Mouse (Mus musculus) intestine, embryonic 15.5 days (tissue): Measurements from ENCODE around the gene Cldn6. TPM values are rescaled to one million over a fixed set of nuclear protein-coding genes. Genes with fewer than 3 reads are reported as not detected.

ENCODE experiments used
- ATAC-seq: fragments of 200-750 bp; cut with Nextera tagmentation; 2 replicates; pipeline ENCODE4 v1.8.0; 2017; ENCODE audit warnings: moderate TSS enrichment, moderate library complexity
- H3K27ac ChIP-seq: fragments of 300-500 bp; sonication (generic); 2 replicates; pipeline ENCODE4 v1.5.1; 2015; ENCODE audit warnings: mild to moderate bottlenecking, inconsistent platforms
- H3K27me3 ChIP-seq: fragments of 300-500 bp; sonication (generic); replicated peaks from 2 replicates; pipeline ENCODE4 v1.6.1; 2015; ENCODE audit warnings: inconsistent platforms
- H3K36me3 ChIP-seq: fragments of 300-500 bp; sonication (generic); 2 replicates; pipeline ENCODE4 v1.6.1; 2015; ENCODE audit warnings: inconsistent platforms
- H3K4me1 ChIP-seq: fragments of 300-500 bp; sonication (generic); replicated peaks from 2 replicates; pipeline ENCODE4 v1.6.1; 2015; ENCODE audit warnings: inconsistent platforms
- H3K4me2 ChIP-seq: fragments of 300-500 bp; sonication (generic); replicated peaks from 2 replicates; pipeline ENCODE4 v1.6.1; 2015; ENCODE audit warnings: mild to moderate bottlenecking, inconsistent platforms
- H3K4me3 ChIP-seq: fragments of 300-500 bp; sonication (generic); replicated peaks from 2 replicates; pipeline ENCODE4 v1.5.1; 2015; ENCODE audit warnings: inconsistent platforms
- H3K9ac ChIP-seq: fragments of 300-500 bp; sonication (generic); 2 replicates; pipeline ENCODE4 v1.6.1; 2015; ENCODE audit warnings: inconsistent platforms
- H3K9me3 ChIP-seq: fragments of 300-500 bp; sonication (generic); 2 replicates; pipeline ENCODE4 v1.6.1; 2016; ENCODE audit warnings: inconsistent platforms
- WGBS: fragments of 180-500 bp; shearing (Covaris S2); methylation state at CpG from one replicate; pipeline ENCODE4 v1.1.7; 2015; 5-methylcytosine and 5-hydroxymethylcytosine counted together
- polyA plus RNA-seq: library from polyadenylated mRNA; unstranded; fragments of >200 nt; fragmentation: Nextera tagmentation; extraction: Ambion mirVana; gene quantifications from 2 replicates; pipeline ENCODE4 v1.2.1, GENCODE M21; 2015

Cldn6 gene
- polyA plus RNA-seq, 1 experiment from 2014 or later = 42.8 TPM

DNA sequence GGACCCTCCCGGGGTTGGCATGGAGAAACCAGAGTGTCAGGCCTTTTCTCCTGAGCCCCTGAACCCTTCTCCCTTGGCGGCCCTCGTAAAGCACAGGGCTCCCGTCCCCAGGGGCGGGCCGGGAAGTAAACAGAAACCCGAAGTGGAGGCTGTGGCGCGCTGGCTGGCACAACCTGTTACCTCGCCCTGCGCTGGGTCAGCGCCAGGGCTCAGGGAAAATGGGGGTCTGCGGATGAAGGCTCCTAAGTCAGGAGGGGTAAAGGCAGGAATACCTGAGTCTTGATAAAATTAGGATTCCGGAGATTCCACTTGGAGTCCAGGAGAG is 18.2 kb upstream of the Cldn6 start:
- peak; percentile 61 for ATAC-seq
- Histone ChIP-seq H3K36me3 (no peaks in the 10 kb centered on the region), H3K9me3 (no peaks in the 10 kb centered on the region), H3K9ac (peak overlapping the region; percentile 20; the same call in 1 of the 2 replicates), H3K4me1 (peaks cover 7% of the 10 kb centered on the region; the same call in 1 of the 2 replicates), H3K4me3 (peak overlapping the region; percentile 43), H3K27ac (no peak overlapping the region), H3K27me3 (peaks cover 22% of the 10 kb centered on the region), H3K4me2 (peak overlapping the region; percentile 73)
- 1% methylated on average over 14 of the region's 14 CpGs for WGBS

DNA sequence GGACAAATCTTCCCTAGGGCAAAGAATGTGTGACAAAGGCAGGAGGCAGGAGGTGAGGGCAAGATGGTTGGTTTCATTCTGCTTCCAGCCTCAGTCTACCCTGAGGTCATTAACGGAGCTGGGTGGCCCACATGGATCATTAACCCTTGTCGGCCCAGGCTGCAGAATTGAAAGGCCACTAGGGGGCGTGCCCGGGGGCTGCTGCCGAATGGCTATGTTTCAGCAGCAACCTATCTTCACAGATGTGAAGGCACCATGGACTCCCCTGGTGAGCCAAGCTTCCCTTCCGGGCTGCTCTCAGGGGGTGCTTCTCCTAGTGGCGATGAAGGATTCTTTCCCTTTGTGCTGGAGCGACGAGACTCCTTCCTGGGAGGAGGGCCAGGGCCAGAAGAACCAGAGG is 17.5 kb upstream of the Cldn6 start:
- 0 out of 2 replicates have a peak overlapping the region, but pooled peaks have one; percentile 43 for H3K4me3 ChIP-seq
- no peak for ATAC-seq
- H3K36me3 ChIP-seq = no peaks in the 10 kb centered on the region; the same call in 1 of the 2 replicates
- H3K4me2 ChIP-seq = peak overlapping the region; percentile 73
- peaks cover 7% of the 10 kb centered on the region; the same call in 1 of the 2 replicates for H3K4me1 ChIP-seq
- whole genome bisulfite sequencing = 2% methylated on average over 9 of the region's 9 CpGs
- H3K27ac ChIP-seq = no peak overlapping the region
- H3K27me3 ChIP-seq = peaks cover 22% of the 10 kb centered on the region
- no peak overlapping the region for H3K9ac ChIP-seq
- H3K9me3 ChIP-seq = no peaks in the 10 kb centered on the region

DNA sequence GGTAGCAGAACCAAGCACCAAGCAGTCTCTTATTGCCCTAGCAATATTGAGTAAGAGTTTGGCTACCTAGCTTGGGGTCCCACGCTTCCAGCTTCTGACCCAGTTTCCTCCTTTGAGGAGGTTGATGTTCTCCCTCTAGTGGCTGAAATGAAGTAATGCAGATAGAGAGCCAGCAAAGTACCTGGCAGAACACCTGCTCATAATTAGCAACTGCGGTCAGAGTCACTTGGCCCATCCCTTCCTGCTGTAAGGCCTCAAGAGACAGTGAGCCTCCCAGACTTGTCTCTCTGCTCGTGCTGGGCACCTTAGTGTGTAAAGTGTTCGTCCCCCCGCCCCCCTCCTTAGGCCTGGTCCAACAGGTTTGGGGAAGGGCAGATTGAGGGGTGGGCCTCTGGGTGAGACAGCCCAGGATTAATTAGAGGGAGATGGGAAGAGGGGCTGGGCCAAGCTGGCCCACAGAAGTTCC is 14.5 kb upstream of the Cldn6 start:
- Histone ChIP-seq H3K4me1 (peaks cover 7% of the 10 kb centered on the region; the same call in 1 of the 2 replicates), H3K36me3 (peaks cover 20% of the 10 kb centered on the region), H3K9ac (no peak overlapping the region), H3K27ac (no peak overlapping the region), H3K4me2 (no peak overlapping the region), H3K4me3 (no peak overlapping the region), H3K9me3 (no peaks in the 10 kb centered on the region), H3K27me3 (peaks cover 18% of the 10 kb centered on the region)
- 13% methylated on average over 5 of the region's 5 CpGs for WGBS
- ATAC-seq = peak; percentile 64

DNA sequence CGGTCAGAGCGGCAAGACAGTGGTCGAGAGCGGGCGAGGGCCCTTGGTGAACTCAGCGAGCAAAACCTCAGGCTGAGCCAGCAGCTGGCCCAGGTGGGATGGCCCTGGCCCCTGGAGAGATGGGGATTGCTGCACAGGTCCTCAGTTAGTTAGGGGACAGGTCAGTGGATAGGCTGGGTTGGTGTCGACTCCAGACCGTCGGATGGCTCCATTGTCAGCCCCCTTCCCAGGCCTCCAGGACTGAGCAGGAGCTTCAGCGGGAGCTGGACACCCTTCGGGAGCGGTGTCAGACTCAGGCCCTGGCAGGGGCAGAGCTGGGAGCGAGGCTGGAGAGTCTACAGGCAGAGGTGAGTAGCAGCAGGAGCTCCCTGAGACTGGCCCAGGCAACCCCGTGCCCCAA is 13.5 kb upstream of the Cldn6 start:
- no peak for ATAC-seq
- H3K4me3 ChIP-seq = no peak overlapping the region
- no peak overlapping the region for H3K4me2 ChIP-seq
- no peaks in the 10 kb centered on the region for H3K9me3 ChIP-seq
- peaks cover 13% of the 10 kb centered on the region for H3K27me3 ChIP-seq
- 74% methylated on average over 14 of the region's 14 CpGs for WGBS
- H3K36me3 ChIP-seq = peaks cover 28% of the 10 kb centered on the region
- H3K9ac ChIP-seq = no peak overlapping the region
- peaks cover 7% of the 10 kb centered on the region; the same call in 1 of the 2 replicates for H3K4me1 ChIP-seq
- no peak overlapping the region for H3K27ac ChIP-seq

DNA sequence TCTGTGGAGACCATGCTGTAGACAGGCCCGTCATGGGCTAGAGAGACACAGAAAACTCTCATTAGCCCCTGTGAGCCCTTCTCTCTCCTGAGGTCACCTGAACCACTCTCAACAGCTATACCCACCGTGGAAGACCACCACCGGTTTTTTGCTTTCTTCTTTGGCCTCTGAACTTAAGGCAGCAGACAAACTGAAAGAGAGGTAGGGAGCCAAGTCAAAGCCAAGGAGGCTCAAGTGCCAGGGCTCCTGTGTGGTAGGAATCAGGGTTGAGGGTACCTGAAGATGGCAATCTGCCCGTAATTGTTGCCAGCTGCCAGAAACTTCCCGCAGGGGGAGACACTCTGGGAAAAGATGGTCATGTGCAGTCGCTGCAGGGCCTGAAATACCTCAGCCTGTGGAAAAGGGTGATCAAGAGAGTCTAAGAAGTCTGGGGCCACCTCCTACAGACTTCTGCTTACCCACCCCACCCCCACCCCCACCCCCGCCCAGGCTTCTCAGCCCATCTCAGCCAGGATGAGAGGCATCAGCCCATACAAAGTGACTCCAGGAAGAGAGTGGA is 8.5 kb upstream of the Cldn6 start:
- Histone ChIP-seq H3K9me3 (no peaks in the 10 kb centered on the region), H3K4me2 (no peak overlapping the region), H3K4me1 (peaks cover 19% of the 10 kb centered on the region), H3K36me3 (peaks cover 28% of the 10 kb centered on the region), H3K4me3 (no peak overlapping the region), H3K9ac (no peak overlapping the region), H3K27me3 (no peaks in the 10 kb centered on the region), H3K27ac (no peak overlapping the region)
- ATAC-seq = no peak
- WGBS = 90% methylated on average over 7 of the region's 7 CpGs

DNA sequence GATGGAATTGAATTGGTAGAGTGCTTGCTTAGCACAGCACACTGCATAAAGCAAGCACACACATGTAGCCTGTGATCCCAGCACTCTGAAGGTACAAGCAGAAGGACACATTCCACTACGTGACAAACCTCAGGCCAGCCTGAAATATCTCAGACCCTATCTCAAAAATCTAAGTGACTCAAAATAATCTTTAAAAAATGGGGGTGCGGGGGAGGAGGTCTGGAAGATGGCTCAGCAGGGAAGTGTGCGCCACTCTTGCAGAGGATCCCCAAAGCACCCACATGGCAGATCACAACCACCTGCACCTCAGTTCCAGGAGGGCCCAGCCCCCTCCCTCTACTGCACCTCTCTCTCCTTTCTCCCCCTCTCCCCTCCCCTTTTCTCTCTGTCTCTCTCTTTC is 7.5 kb upstream of the Cldn6 start:
- Histone ChIP-seq H3K27ac (no peak overlapping the region), H3K36me3 (peaks cover 28% of the 10 kb centered on the region), H3K4me1 (peaks cover 28% of the 10 kb centered on the region), H3K9me3 (no peaks in the 10 kb centered on the region), H3K9ac (no peak overlapping the region), H3K4me3 (no peak overlapping the region), H3K4me2 (no peak overlapping the region), H3K27me3 (no peaks in the 10 kb centered on the region)
- ATAC-seq = no peak
- WGBS = 90% methylated on average over 3 of the region's 3 CpGs

DNA sequence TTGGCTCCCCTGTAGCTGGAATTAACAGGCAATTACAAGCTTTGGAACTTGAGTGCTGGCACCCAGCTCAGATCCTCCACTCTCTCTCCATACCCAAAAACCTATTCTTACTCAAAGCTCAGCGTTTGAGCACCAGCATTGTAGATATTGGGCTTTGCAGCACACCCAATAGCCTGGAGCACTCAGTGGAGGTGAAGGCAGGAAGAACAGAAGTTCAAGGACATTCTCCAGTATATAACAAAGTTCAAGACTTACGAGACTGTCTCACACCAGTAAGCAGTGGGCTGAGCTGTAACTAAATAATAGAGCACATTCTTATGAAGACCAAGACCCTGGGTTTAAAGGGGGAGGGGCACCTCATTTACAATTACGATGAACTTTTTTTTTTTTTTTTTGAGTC is 6.3 kb upstream of the Cldn6 start:
- peak overlapping the region; percentile 96 for H3K4me2 ChIP-seq
- H3K36me3 ChIP-seq = peaks cover 21% of the 10 kb centered on the region; the same call in 1 of the 2 replicates
- H3K9me3 ChIP-seq = no peaks in the 10 kb centered on the region
- WGBS = 53% methylated on average over 3 of the region's 3 CpGs
- H3K27me3 ChIP-seq = no peaks in the 10 kb centered on the region
- H3K9ac ChIP-seq = no peak overlapping the region
- H3K4me3 ChIP-seq = peak overlapping the region; percentile 66
- no peak for ATAC-seq
- H3K4me1 ChIP-seq = peaks cover 31% of the 10 kb centered on the region
- no peak overlapping the region for H3K27ac ChIP-seq

DNA sequence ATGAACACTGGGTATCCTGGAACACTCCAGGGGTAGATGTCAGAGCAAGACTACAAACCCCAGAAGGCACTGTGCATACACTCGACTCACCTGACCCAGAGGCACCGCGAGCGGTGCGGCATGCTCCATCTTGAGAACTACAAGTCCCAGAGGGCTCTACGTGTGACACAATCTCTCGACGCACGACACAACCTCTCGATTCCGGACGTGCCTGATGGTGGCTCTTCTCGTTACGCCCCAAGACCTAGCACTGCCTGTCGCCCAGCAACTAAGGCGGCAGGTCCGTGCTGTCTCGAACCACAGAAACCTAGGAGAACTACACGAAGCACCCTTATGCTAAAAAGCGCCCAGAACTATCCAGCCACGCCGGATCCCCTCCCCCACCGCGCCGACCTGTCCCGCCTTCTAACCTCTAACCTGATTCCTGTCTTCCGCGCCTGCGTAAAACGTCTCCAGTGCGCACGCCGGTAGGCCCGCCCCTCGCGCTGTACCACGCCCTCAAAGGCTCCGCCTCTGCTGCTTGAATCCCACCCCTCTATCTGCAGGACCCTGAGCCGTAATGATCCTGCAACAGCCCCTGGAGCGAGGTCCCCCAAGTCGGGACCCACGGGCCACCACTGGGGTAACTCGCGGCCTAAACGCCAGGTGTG is 5.5 kb upstream of the Cldn6 start, which contains the start of the genes Hcfc1r1 and Thoc6:
Gene Hcfc1r1, plus strand, starts transcription at position 173 of the 650 bp plus-strand sequence.
Gene Thoc6, minus strand, starts transcription at position 459 of the 650 bp plus-strand sequence.
- peak within 1 kb of the TSS; percentile 66 for H3K4me3 ChIP-seq
- peak; percentile 95 for ATAC-seq
- WGBS = under 1% methylated on average over 45 of the region's 45 CpGs

DNA sequence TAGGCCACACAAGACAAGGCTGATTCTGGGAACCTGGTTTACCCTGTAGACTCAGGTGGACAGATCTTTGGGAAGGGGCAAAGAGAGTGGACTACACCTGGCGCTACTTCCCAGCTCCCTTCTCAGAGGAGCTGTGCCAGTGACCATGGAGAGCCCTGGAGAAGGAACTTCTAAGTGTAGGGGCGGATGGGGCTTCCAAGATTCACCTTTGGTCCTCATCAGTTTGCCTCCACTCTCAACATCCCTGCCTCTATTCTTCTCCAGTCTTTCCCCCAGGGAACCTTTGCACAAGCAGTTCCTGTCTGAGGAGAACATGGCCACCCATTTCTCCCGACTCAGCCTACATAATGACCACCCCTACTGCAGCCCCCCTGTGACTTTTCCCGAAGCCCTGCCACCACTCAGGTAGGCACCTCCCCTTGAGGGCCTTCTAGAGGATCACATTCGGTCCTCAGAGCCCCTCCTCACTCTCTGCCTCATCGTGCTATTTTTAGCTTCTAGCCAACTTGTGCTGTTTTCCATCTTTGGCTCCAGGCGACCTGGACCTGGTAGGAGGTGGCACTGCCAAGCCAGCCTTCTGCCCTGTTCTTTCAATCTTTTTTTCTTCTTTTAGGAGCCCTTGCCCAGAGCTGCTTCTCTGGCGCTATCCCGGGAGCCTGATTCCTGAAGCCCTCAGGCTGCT is 4.6 kb upstream of the Cldn6 start:
- ATAC-seq = no peak
- H3K27me3 ChIP-seq = peaks cover 9% of the 10 kb centered on the region
- peak overlapping the region; percentile 51 for H3K27ac ChIP-seq
- peaks cover 35% of the 10 kb centered on the region for H3K4me1 ChIP-seq
- 39% methylated on average over 9 of the region's 9 CpGs for WGBS
- peaks cover 8% of the 10 kb centered on the region; the same call in 1 of the 2 replicates for H3K36me3 ChIP-seq
- H3K9me3 ChIP-seq = no peaks in the 10 kb centered on the region
- H3K4me3 ChIP-seq = peak overlapping the region; percentile 66
- H3K4me2 ChIP-seq = peak overlapping the region; percentile 96
- H3K9ac ChIP-seq = peak overlapping the region; percentile 68

More for the DNA sequence above, 5.5 kb upstream of the Cldn6 start, which contains the start of the genes Hcfc1r1 and Thoc6:
- peak within 1 kb of the TSS; percentile 68 for H3K9ac ChIP-seq
- H3K4me2 ChIP-seq = peak within 1 kb of the TSS; percentile 96
- H3K4me1 ChIP-seq = peaks cover 31% of the 10 kb centered on the region
- H3K36me3 ChIP-seq = peaks cover 15% of the 10 kb centered on the region; the same call in 1 of the 2 replicates
- H3K27me3 ChIP-seq = peaks cover under 1% of the 10 kb centered on the region; the same call in 1 of the 2 replicates
- no peaks in the 10 kb centered on the region for H3K9me3 ChIP-seq
- H3K27ac ChIP-seq = peak within 1 kb of the TSS; percentile 78

DNA sequence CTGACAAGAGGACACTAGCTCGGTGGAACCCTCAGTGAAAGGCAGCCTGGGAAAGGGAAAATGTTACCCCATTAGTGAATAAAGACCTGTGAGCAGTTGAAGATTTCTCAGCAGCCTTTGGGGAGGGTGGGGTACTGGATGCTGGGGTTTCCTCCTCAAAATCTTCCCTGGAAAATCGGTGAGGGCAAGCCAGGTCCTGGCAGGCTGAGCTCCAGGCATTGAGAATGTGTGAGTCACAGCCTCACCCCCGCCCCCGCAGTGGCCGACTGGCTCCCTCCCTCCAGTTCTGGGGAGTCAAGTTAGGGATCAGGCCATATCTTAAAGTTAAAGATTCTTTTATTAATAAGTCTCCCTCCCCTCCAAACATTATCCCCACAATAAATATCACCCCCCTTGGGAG is 3.9 kb upstream of the Cldn6 start:
- 28% methylated on average over 5 of the region's 5 CpGs for WGBS
- peak overlapping the region; percentile 96 for H3K4me2 ChIP-seq
- peaks cover 38% of the 10 kb centered on the region for H3K4me1 ChIP-seq
- no peak overlapping the region for H3K4me3 ChIP-seq
- no peak for ATAC-seq
- H3K9ac ChIP-seq = no peak overlapping the region
- H3K27me3 ChIP-seq = peaks cover 15% of the 10 kb centered on the region
- peaks cover 4% of the 10 kb centered on the region; the same call in 1 of the 2 replicates for H3K36me3 ChIP-seq
- H3K9me3 ChIP-seq = no peaks in the 10 kb centered on the region
- no peak overlapping the region for H3K27ac ChIP-seq

DNA sequence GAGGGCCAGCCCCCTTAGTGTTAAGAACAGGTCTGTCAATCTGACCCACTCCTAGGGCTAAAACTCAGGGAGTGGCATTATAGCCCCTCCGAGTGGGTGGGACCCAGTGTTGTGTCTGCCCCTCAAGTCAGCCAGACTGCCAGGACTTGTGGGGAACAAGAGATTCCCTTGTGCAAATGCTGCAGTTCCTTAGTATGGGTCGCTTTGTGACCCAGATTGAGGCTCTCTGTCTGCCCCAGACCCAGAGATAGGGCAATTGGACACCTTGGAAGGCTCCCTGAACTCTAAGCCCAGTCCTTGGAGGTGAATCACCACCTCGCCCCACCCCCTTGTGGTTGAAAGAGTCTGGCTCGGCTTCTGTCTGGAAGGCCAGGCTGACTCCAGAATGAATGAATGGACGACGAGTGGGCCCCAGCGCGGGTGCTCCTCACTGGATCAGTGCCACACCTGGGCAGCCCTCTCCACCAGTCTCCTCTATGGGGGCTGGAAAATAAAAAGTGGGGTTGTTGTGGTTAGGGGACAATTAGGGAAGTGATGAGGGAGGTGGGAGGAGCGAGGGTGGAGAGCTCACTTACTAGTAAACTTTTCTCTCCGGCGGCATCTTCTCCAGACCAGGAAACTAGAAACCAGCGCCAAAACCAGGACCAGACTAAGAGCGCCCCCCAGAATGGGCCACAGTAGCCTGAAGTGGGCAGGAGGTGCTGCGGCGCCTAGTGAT is 3.3 kb upstream of the Cldn6 start:
- H3K9ac ChIP-seq = peak overlapping the region; percentile 60
- peak overlapping the region; percentile 54 for H3K4me3 ChIP-seq
- peak overlapping the region; percentile 96 for H3K4me2 ChIP-seq
- ATAC-seq = no peak
- H3K4me1 ChIP-seq = peaks cover 38% of the 10 kb centered on the region
- no peaks in the 10 kb centered on the region for H3K9me3 ChIP-seq
- H3K27me3 ChIP-seq = peaks cover 21% of the 10 kb centered on the region
- no peaks in the 10 kb centered on the region for H3K36me3 ChIP-seq
- H3K27ac ChIP-seq = peak overlapping the region; percentile 66
- WGBS = 17% methylated on average over 15 of the region's 15 CpGs
